Comparison of ENCODE assay signal across 27 mouse cellular contexts in the genomic region with DNA sequence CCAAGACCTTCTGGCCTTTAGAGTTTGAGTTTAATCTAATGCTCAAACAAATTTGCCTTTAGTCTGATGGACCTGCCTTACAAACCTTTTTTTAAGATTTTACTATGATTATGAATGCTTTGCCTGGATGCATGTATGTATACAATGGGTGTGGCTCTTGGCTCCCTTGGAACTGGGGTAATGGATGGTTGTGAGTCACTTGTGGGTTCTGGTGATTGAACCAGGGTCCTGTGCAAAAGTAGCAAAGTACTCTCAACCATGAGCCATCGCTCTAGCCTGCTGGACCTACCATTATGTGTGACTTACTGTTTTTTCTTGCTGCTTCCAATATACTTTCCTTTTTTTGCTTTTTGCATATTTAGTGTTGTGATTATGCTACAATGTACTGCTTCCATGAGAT. TPM values are rescaled to one million over a fixed set of nuclear protein-coding genes. Genes with fewer than 3 reads are reported as not detected.
DNase-seq lines count a peak whose midpoint lies in the region; ATAC-seq lines count a peak whose summit lies in the region.
"Had no signal": no experiment of that assay in that cellular context is flagged by ENCODE, and none has a peak within 500 bp of the region (broad histone marks: within the 10 kb centered on the region; RNA-seq: fewer than 3 reads in every experiment).

No protein-coding gene starts in this region.

- H3K4me3 ChIP-seq in midbrain, embryonic 11.5 days (ENCODE audit: low read depth, low read length): no peak overlapping the region
- H3K4me3 ChIP-seq in midbrain, embryonic 10.5 days: no peak overlapping the region
- H3K4me3 ChIP-seq: embryonic facial prominence, embryonic 13.5 days; embryonic facial prominence, embryonic 15.5 days; erythroblast, embryonic 14.5 days; forebrain, embryonic 13.5 days; forebrain, embryonic 15.5 days had no signal

- H3K36me3 ChIP-seq in midbrain, embryonic 11.5 days (ENCODE audit: control insufficient read depth, insufficient read depth, low read length): no peaks in the 10 kb centered on the region
- H3K36me3 ChIP-seq in midbrain, embryonic 10.5 days: no peaks in the 10 kb centered on the region
- H3K36me3 ChIP-seq: embryonic facial prominence, embryonic 13.5 days; embryonic facial prominence, embryonic 15.5 days; forebrain, embryonic 15.5 days had no signal

- no peak overlapping the region for H3K4me2 ChIP-seq in midbrain, embryonic 11.5 days
- H3K4me2 ChIP-seq: embryonic facial prominence, embryonic 13.5 days; embryonic facial prominence, embryonic 15.5 days; forebrain, embryonic 13.5 days; forebrain, embryonic 15.5 days had no signal

- peaks cover 8% of the 10 kb centered on the region; the same call in 1 of the 2 replicates for H3K4me1 ChIP-seq in midbrain, embryonic 11.5 days (ENCODE audit: control insufficient read depth, insufficient read depth, low read length)
- H3K4me1 ChIP-seq in midbrain, embryonic 10.5 days: peaks cover 17% of the 10 kb centered on the region

- no peak for ATAC-seq in midbrain, embryonic 11.5 days (ENCODE audit: low FRiP score)
- no peak for ATAC-seq in erythroid progenitor cell, adult 5-6 weeks (replicated peaks; ENCODE audit: low FRiP score, poor library complexity, severe bottlenecking)
- ATAC-seq: activated CD4-positive, CD25-positive, alpha-beta regulatory T cell, adult 4 months; forebrain, embryonic 13.5 days; forebrain, embryonic 15.5 days; forebrain, postnatal 0 days; Patski had no signal

- WGBS in midbrain, embryonic 11.5 days: 95% methylated on average over 1 of the region's 1 CpGs
- WGBS in midbrain, embryonic 10.5 days: 92% methylated on average over 1 of the region's 1 CpGs

- no peak overlapping the region for H3K27ac ChIP-seq in midbrain, embryonic 11.5 days (ENCODE audit: low read depth, low read length)
- no peak overlapping the region for H3K27ac ChIP-seq in midbrain, embryonic 10.5 days (replicated peaks)
- H3K27ac ChIP-seq: embryonic facial prominence, embryonic 13.5 days; embryonic facial prominence, embryonic 15.5 days; forebrain, embryonic 13.5 days; forebrain, embryonic 15.5 days had no signal

- DNase-seq in midbrain, embryonic 11.5 days (ENCODE audit: low spot score, missing footprints): peak; percentile 45
- no peak for DNase-seq in midbrain, embryonic 10.5 days (ENCODE audit: low spot score)
- DNase-seq in 416B (ENCODE audit: low read depth): peak; percentile 14
- no peak for DNase-seq in cerebellum, postnatal 36 days
- DNase-seq: adrenal gland, adult 8-10 months; adrenal gland, postnatal 14 days; adrenal gland, postnatal 36 days; cerebellum, adult 11-12 months; cerebellum, adult 2 months; cerebellum, adult 9-10 months; cerebellum, postnatal 10 days; cerebellum, postnatal 25 days; embryo, embryonic 11 days; forebrain, postnatal 0 days had no signal

- no peaks in the 10 kb centered on the region for H3K9me3 ChIP-seq in midbrain, embryonic 11.5 days (ENCODE audit: control insufficient read depth, low read length)
- H3K9me3 ChIP-seq in midbrain, embryonic 10.5 days (replicated peaks): no peaks in the 10 kb centered on the region
- H3K9me3 ChIP-seq: embryonic facial prominence, embryonic 13.5 days; embryonic facial prominence, embryonic 15.5 days; forebrain, embryonic 13.5 days; forebrain, embryonic 15.5 days had no signal

- H3K9ac ChIP-seq in midbrain, embryonic 11.5 days (ENCODE audit: low read length): no peak overlapping the region
- H3K9ac ChIP-seq: embryonic facial prominence, embryonic 13.5 days; embryonic facial prominence, embryonic 15.5 days; forebrain, embryonic 13.5 days; forebrain, embryonic 15.5 days; forebrain, postnatal 0 days had no signal

- H3K27me3 ChIP-seq in midbrain, embryonic 11.5 days (ENCODE audit: control insufficient read depth, insufficient read depth, low read length): no peaks in the 10 kb centered on the region
- H3K27me3 ChIP-seq in midbrain, embryonic 10.5 days (ENCODE audit: low read depth, poor library complexity, severe bottlenecking): no peaks in the 10 kb centered on the region
- H3K27me3 ChIP-seq: embryonic facial prominence, embryonic 13.5 days; embryonic facial prominence, embryonic 15.5 days; forebrain, embryonic 13.5 days; forebrain, embryonic 15.5 days; Patski had no signal

RNA-seq across cellular contexts. Expression of a gene that starts 4.8 kb away (rescaled TPM):
- polyA plus RNA-seq in midbrain, embryonic 11.5 days (2014; fragmentation: Nextera tagmentation; extraction: Ambion mirVana): 237 and 249 TPM in 2 replicates
- polyA plus RNA-seq in midbrain, embryonic 10.5 days (2016; fragmentation: Nextera tagmentation; extraction: Ambion mirVana): 238 and 272 TPM in 2 replicates
- 98.4 and 133 TPM in 2 replicates for total RNA-seq in erythroid progenitor cell, adult 5-6 weeks (2015; ENCODE audit: low replicate concordance)
- 32.8 and 50.6 TPM in 2 replicates for total RNA-seq in erythroid progenitor cell, adult 5-6 weeks (2017; ENCODE audit: low replicate concordance)

RNA-seq across cellular contexts. Expression of a gene that starts 14.0 kb away (rescaled TPM):
- polyA plus RNA-seq in midbrain, embryonic 11.5 days (2014; fragmentation: Nextera tagmentation; extraction: Ambion mirVana): 0.22 TPM in 1 of 2 replicates, not detected in the other
- polyA plus RNA-seq in midbrain, embryonic 10.5 days (2016; fragmentation: Nextera tagmentation; extraction: Ambion mirVana): not detected in 2 replicates
- total RNA-seq in erythroid progenitor cell, adult 5-6 weeks (2015; ENCODE audit: low replicate concordance): 12.2 TPM in 1 of 2 replicates, not detected in the other
- 0.51 TPM in 1 of 2 replicates, not detected in the other for total RNA-seq in erythroid progenitor cell, adult 5-6 weeks (2017; ENCODE audit: low replicate concordance)
- total RNA-seq: common myeloid progenitor, adult 5-6 weeks; MEL had no signal
- polyA plus RNA-seq: activated CD4-positive, CD25-positive, alpha-beta regulatory T cell, adult 4 months; C2C12; embryonic facial prominence, embryonic 11.5 days; embryonic facial prominence, embryonic 13.5 days; erythroblast, embryonic 14.5 days; forebrain, embryonic 11.5 days; forebrain, embryonic 13.5 days; forebrain, embryonic 15.5 days; forebrain, postnatal 0 days; Patski had no signal

RNA-seq across cellular contexts. Expression of a gene that starts 25.1 kb away (rescaled TPM):
- 210 and 232 TPM in 2 replicates for polyA plus RNA-seq in midbrain, embryonic 11.5 days (2014; fragmentation: Nextera tagmentation; extraction: Ambion mirVana)
- polyA plus RNA-seq in midbrain, embryonic 10.5 days (2016; fragmentation: Nextera tagmentation; extraction: Ambion mirVana): 154 and 155 TPM in 2 replicates
- total RNA-seq in erythroid progenitor cell, adult 5-6 weeks (2015; ENCODE audit: low replicate concordance): 140 and 151 TPM in 2 replicates
- 189 and 232 TPM in 2 replicates for total RNA-seq in erythroid progenitor cell, adult 5-6 weeks (2017; ENCODE audit: low replicate concordance)

Comparison
In these comparisons a context has a peak if more than half of its experiments do, and no peak if none do; other contexts are left out.
1. DNase-seq: peak in midbrain, embryonic 11.5 days (single experiment) and 416B (single experiment); none in midbrain, embryonic 10.5 days (single experiment) and cerebellum, postnatal 36 days (0 of 2).